Mouse (Mus musculus) lung, adult 2 months (tissue): ENCODE results near the gene Arcn1. TPM values are rescaled to one million over a fixed set of nuclear protein-coding genes. Genes with fewer than 3 reads are reported as not detected.

Experiments
- DNase-seq: peaks from one replicate; pipeline ENCODE4 v3.0.0; 2022
- H3K4me1 ChIP-seq: fragments of 200-500 bp; 2 replicates; pipeline ENCODE4 v1.6.1; 2011; ENCODE audit warnings: low read length; ENCODE audit not compliant: control insufficient read depth, insufficient read depth
- H3K4me3 ChIP-seq: fragments of 200-500 bp; replicated peaks from 2 replicates; pipeline ENCODE3; 2011; ENCODE audit warnings: low read depth, mild to moderate bottlenecking, control low read depth, low read length; ENCODE audit errors: extremely low read depth
- CTCF ChIP-seq: fragments of 200-500 bp; IDR thresholded peaks from 2 replicates; pipeline ENCODE4 v1.5.1; 2011; ENCODE audit warnings: mild to moderate bottlenecking, low read length, control low read depth; ENCODE audit not compliant: insufficient read depth
- POLR2A ChIP-seq: fragments of 200-500 bp; IDR thresholded peaks from 2 replicates; pipeline ENCODE4 v1.6.1; 2011; ENCODE audit warnings: low read depth, mild to moderate bottlenecking, control low read depth, low read length, borderline replicate concordance; ENCODE audit errors: extremely low read depth
- WGBS: fragments of 180-500 bp; shearing (Covaris S2); methylation state at CpG from one replicate; pipeline ENCODE4 v1.1.7; 2018; 5-methylcytosine and 5-hydroxymethylcytosine counted together
- polyA plus RNA-seq: library from polyadenylated mRNA; depleted of rRNA; stranded (reverse); fragments of >200 nt; gene quantifications from 2 replicates; pipeline ENCODE4 v1.2.3, GENCODE M21; 2012

Gene Arcn1
- polyA plus RNA-seq, 1 experiment, result 40.8 TPM

GRCm38 (mm10) chr9:44720358-44721153, 47.1 kb downstream of the Arcn1 start:
- TF ChIP-seq POLR2A (no peak), CTCF (no peak)
- WGBS, result 26% methylated on average over 9 of the region's 9 CpGs
- Histone ChIP-seq H3K4me3 (peak overlapping the region; percentile 36), H3K4me1 (peaks cover 30% of the 10 kb centered on the region)
- DNase-seq, result no peak

- TF ChIP-seq CTCF (no peak), POLR2A (no peak)
- DNase-seq, result no peak
- peaks cover 27% of the 10 kb centered on the region for H3K4me1 ChIP-seq
- no peak overlapping the region for H3K4me3 ChIP-seq
- WGBS, result 65% methylated on average over 8 of the region's 8 CpGs
Measured at GRCm38 (mm10) chr9:44719632-44720357, 47.9 kb downstream of the Arcn1 start.

- no peak for TF ChIP-seq POLR2A
- no peak for TF ChIP-seq CTCF
Measured at GRCm38 (mm10) chr9:44718937-44719631, 48.6 kb downstream of the Arcn1 start.

GRCm38 (mm10) chr9:44717822-44718242, 49.8 kb downstream of the Arcn1 start:
- peaks cover 15% of the 10 kb centered on the region for H3K4me1 ChIP-seq
- no peak for TF ChIP-seq CTCF
- 73% methylated on average over 10 of the region's 10 CpGs for WGBS
- no peak overlapping the region for H3K4me3 ChIP-seq
- no peak for DNase-seq

More at GRCm38 (mm10) chr9:44718937-44719631, 48.6 kb downstream of the Arcn1 start:
- no peak overlapping the region for H3K4me3 ChIP-seq
- DNase-seq, result no peak
- WGBS, result 87% methylated on average over 12 of the region's 12 CpGs
- H3K4me1 ChIP-seq, result peaks cover 24% of the 10 kb centered on the region

- Histone ChIP-seq H3K4me3 (no peak overlapping the region), H3K4me1 (peaks cover 13% of the 10 kb centered on the region)
- TF ChIP-seq CTCF, result no peak
- no peak for TF ChIP-seq POLR2A
- DNase-seq, result no peak
- 80% methylated on average over 6 of the region's 6 CpGs for WGBS
Measured at GRCm38 (mm10) chr9:44716997-44717821, 50.4 kb downstream of the Arcn1 start.

- TF ChIP-seq CTCF (no peak), POLR2A (no peak)
- Histone ChIP-seq H3K4me3 (no peak overlapping the region), H3K4me1 (peaks cover 6% of the 10 kb centered on the region)
- WGBS, result 97% methylated on average over 29 of the region's 29 CpGs
- no peak for DNase-seq
Measured at GRCm38 (mm10) chr9:44715705-44716362, 51.8 kb downstream of the Arcn1 start.

GRCm38 (mm10) chr9:44715109-44715508, 52.5 kb downstream of the Arcn1 start:
- no peak overlapping the region for H3K4me3 ChIP-seq
- TF ChIP-seq CTCF (no peak), POLR2A (no peak)
- no peaks in the 10 kb centered on the region for H3K4me1 ChIP-seq
- DNase-seq, result no peak
- 87% methylated on average over 17 of the region's 17 CpGs for WGBS

GRCm38 (mm10) chr9:44713574-44713973, 54.1 kb downstream of the Arcn1 start:
- H3K4me1 ChIP-seq, result no peaks in the 10 kb centered on the region
- TF ChIP-seq CTCF (no peak), POLR2A (no peak)
- no peak overlapping the region for H3K4me3 ChIP-seq
- DNase-seq, result no peak
- WGBS, result 74% methylated on average over 2 of the region's 2 CpGs
